Mouse (Mus musculus) thymus, adult 2 months (tissue): Measurements from ENCODE around the gene L3mbtl1.

Source experiments
- CTCF ChIP-seq: fragments of 200-500 bp; IDR thresholded peaks from 2 replicates; pipeline ENCODE4 v1.5.1; 2012; ENCODE audit warnings: mild to moderate bottlenecking, control low read depth, low read length, moderate library complexity, borderline replicate concordance; ENCODE audit not compliant: control insufficient read depth, poor library complexity, insufficient read depth; ENCODE audit errors: extremely low read depth
- POLR2A ChIP-seq: fragments of 200-500 bp; IDR thresholded peaks from 2 replicates; pipeline ENCODE4 v1.6.1; 2012; ENCODE audit warnings: mild to moderate bottlenecking, low read length, control low read depth, moderate library complexity; ENCODE audit not compliant: control insufficient read depth, poor library complexity, insufficient read depth; ENCODE audit errors: extremely low read depth

GRCm38 (mm10) chr2:162948221-162948620 lies 4.9 kb downstream of the L3mbtl1 start:
- no peak for TF ChIP-seq POLR2A
- TF ChIP-seq CTCF = no peak
